Mouse (Mus musculus) kidney, postnatal 0 days (tissue): ENCODE measurements around the gene Nxt2. TPM values are rescaled to one million over a fixed set of nuclear protein-coding genes. Genes with fewer than 3 reads are reported as not detected.

ENCODE experiments used
- ATAC-seq: fragments of 200-750 bp; cut with Nextera tagmentation; replicated peaks from 2 replicates; pipeline ENCODE4 v1.8.0; 2017; ENCODE audit warnings: low read depth, moderate number of reproducible peaks, moderate TSS enrichment, moderate library complexity; ENCODE audit not compliant: low FRiP score
- DNase-seq: peaks from one replicate; pipeline ENCODE4 v3.0.0-alpha.2; 2016; ENCODE audit warnings: low spot score
- H3K27ac ChIP-seq: fragments of 300-500 bp; sonication (generic); 2 replicates; pipeline ENCODE4 v1.5.1; 2014; ENCODE audit warnings: mild to moderate bottlenecking
- H3K27me3 ChIP-seq: fragments of 300-500 bp; sonication (generic); 2 replicates; pipeline ENCODE4 v1.6.1; 2014; ENCODE audit warnings: low read length, mixed read lengths; ENCODE audit not compliant: insufficient read depth
- H3K36me3 ChIP-seq: fragments of 300-500 bp; sonication (generic); 2 replicates; pipeline ENCODE4 v1.6.1; 2014; ENCODE audit warnings: low read length, mixed read lengths; ENCODE audit not compliant: insufficient read depth
- H3K4me1 ChIP-seq: fragments of 300-500 bp; sonication (generic); replicated peaks from 2 replicates; pipeline ENCODE4 v1.6.1; 2014; ENCODE audit warnings: antibody characterized with exemption, low read length, mixed read lengths; ENCODE audit not compliant: insufficient read depth
- H3K4me2 ChIP-seq: fragments of 300-500 bp; sonication (generic); 2 replicates; pipeline ENCODE4 v1.6.1; 2014; ENCODE audit warnings: mild to moderate bottlenecking, low read length, moderate library complexity, mixed read lengths
- H3K4me3 ChIP-seq: fragments of 300-500 bp; sonication (generic); replicated peaks from 2 replicates; pipeline ENCODE4 v1.5.1; 2014; ENCODE audit warnings: low read depth, low read length
- H3K9ac ChIP-seq: fragments of 300-500 bp; sonication (generic); 2 replicates; pipeline ENCODE4 v1.6.1; 2014; ENCODE audit warnings: low read depth, low read length
- H3K9me3 ChIP-seq: fragments of 300-500 bp; sonication (generic); replicated peaks from 2 replicates; pipeline ENCODE4 v1.6.1; 2016; ENCODE audit warnings: low read length, inconsistent platforms, mixed read lengths
- CTCF ChIP-seq: IDR thresholded peaks from 2 replicates; pipeline ENCODE4 v1.5.1; 2016; ENCODE audit warnings: antibody characterized with exemption, low read depth, mild to moderate bottlenecking, moderate library complexity
- WGBS: fragments of 180-500 bp; shearing (Covaris S2); extraction: QIAGEN DNeasy Blood & Tissue Kit; methylation state at CpG from one replicate; pipeline ENCODE4 v1.1.7; 2014; 5-methylcytosine and 5-hydroxymethylcytosine counted together
- polyA plus RNA-seq: library from polyadenylated mRNA; unstranded; fragments of >200 nt; fragmentation: Nextera tagmentation; extraction: Ambion mirVana; gene quantifications from 2 replicates; pipeline ENCODE4 v1.2.1, GENCODE M21; 2015

The Nxt2 gene
- 29.9 and 32.6 TPM in 2 replicates for polyA plus RNA-seq

DNA sequence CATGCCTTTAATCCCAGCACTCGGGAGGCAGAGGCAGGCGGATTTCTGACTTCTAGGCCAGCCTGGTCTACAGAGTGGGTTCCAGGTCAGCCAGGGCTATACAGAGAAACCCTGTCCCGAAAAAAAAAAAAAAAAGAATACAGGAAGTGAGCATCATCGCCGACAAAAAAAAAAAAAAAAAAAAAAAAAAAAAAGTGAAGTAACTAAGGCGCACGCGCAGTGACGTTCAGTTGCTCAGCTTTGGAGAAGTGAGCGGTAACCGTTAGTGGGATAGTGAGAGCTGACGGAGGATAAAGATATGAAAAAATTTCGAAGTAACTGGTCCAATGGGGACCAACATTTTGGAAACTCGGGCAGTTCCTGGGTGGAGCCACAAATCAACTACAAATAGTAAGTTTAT lies at the start of gene Nxt2:
Nxt2 (plus strand) TSS at position 229 of the 400 bp plus-strand sequence.
- Histone ChIP-seq H3K36me3 (no peaks in the 10 kb centered on the region), H3K4me3 (peak within 1 kb of the TSS; percentile 51; the same call in 1 of the 2 replicates), H3K4me1 (no peaks in the 10 kb centered on the region), H3K27me3 (no peaks in the 10 kb centered on the region), H3K4me2 (peak within 1 kb of the TSS; percentile 49), H3K9me3 (no peaks in the 10 kb centered on the region), H3K27ac (no peak within 1 kb of the TSS), H3K9ac (no peak within 1 kb of the TSS)
- 89% methylated on average over 14 of the region's 14 CpGs for WGBS
- TF ChIP-seq CTCF, result no peak
- ATAC-seq (no peak), DNase-seq (no peak)

DNA sequence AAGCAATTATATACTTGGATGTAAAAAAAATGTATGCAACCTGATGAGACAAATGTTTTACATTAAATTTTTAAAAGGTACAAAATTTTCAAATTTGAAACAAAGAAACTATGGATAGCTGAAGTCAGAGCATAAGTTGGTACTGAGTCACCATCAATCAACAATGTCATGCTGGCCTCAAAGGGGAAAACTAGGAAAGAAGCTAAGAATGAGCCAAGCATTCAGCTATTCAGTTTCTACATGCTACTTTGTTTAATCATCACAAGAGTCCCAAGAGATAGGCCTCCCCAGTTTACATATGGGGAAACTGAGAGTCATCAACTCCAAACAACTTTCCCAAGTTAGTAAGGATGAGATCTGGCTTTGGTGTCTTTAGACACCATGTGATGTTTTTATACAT lies 49.6 kb upstream of the Nxt2 start:
- H3K27me3 ChIP-seq, result no peaks in the 10 kb centered on the region
- no peaks in the 10 kb centered on the region for H3K4me1 ChIP-seq
- no peak overlapping the region for H3K27ac ChIP-seq
- no peak overlapping the region for H3K9ac ChIP-seq
- H3K9me3 ChIP-seq, result no peaks in the 10 kb centered on the region
- ATAC-seq (no peak), DNase-seq (no peak)
- H3K4me2 ChIP-seq, result no peak overlapping the region
- H3K4me3 ChIP-seq, result no peak overlapping the region
- no peaks in the 10 kb centered on the region for H3K36me3 ChIP-seq
- TF ChIP-seq CTCF, result no peak

GRCm38 (mm10) chrX:142182026-142182425 lies 44.5 kb upstream of the Nxt2 start:
- no peaks in the 10 kb centered on the region for H3K27me3 ChIP-seq
- H3K9me3 ChIP-seq, result no peaks in the 10 kb centered on the region
- no peak overlapping the region for H3K4me3 ChIP-seq
- H3K36me3 ChIP-seq, result no peaks in the 10 kb centered on the region
- H3K4me2 ChIP-seq, result no peak overlapping the region
- no peak for TF ChIP-seq CTCF
- no peak overlapping the region for H3K27ac ChIP-seq
- ATAC-seq, result no peak
- WGBS, result 65% methylated on average over 2 of the region's 2 CpGs
- DNase-seq, result no peak
- no peaks in the 10 kb centered on the region for H3K4me1 ChIP-seq
- H3K9ac ChIP-seq, result no peak overlapping the region

DNA sequence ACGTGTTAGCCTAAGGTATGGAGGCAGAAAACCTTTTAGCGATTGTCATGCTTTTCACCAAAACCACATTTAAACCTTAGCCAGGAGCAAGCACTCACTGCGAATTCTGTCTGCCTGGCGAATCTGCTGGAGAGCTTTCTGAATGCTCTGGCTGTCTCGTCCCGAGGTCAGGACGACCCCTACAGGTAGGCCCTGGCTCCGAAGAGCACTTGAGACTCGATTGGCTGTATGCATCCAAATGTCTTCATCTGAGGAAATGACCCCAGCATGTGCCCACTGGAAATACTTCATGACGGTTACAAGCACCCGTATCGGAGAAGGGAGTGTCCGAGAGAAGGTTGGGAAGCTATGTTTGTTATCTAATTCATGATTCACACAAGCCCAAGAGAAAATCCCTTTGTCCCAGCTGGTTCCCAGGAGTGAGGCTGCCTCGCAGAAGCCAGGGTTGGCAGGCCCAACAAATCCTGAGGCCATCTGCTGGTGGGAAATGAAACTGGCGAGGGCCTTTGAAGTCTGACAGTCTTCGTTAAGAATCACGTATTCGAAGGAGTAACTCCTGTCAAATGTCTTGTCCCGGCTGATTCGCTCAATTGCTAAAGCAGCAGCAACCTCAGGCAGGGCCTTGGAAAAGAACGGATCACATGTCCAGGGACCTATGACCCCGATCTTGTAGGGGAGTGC lies 37.4 kb upstream of the Nxt2 start:
- Histone ChIP-seq H3K36me3 (no peaks in the 10 kb centered on the region), H3K27ac (no peak overlapping the region), H3K9ac (no peak overlapping the region), H3K4me1 (no peaks in the 10 kb centered on the region), H3K4me3 (no peak overlapping the region), H3K27me3 (no peaks in the 10 kb centered on the region), H3K4me2 (no peak overlapping the region), H3K9me3 (no peaks in the 10 kb centered on the region)
- 41% methylated on average over 22 of the region's 22 CpGs for WGBS
- TF ChIP-seq CTCF, result peak; percentile 66
- ATAC-seq, result peak; percentile 59
- peak; percentile 51 for DNase-seq

DNA sequence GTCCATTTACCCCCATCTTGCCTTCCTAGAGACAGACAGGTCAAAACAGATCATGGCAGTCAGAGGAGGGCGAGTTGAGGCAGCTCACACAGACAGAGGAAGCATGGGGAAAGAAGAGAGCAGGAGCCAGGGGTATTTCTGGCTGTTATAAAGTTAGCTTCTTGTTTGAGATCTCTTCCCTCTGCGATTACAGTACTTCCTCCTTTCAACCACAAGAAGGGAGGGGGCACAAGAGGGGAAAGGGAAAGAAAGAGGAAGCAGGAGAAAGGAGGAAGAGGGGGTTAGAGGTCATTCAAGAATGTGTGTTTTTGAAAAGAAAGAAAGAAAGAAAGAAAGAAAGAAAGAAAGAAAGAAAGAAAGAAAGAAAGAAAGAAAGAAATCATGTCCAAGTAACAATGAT lies 36.2 kb upstream of the Nxt2 start:
- no peak for TF ChIP-seq CTCF
- no peak overlapping the region for H3K4me3 ChIP-seq
- H3K4me2 ChIP-seq, result no peak overlapping the region
- DNase-seq (no peak), ATAC-seq (no peak)
- H3K9me3 ChIP-seq, result no peaks in the 10 kb centered on the region
- H3K9ac ChIP-seq, result no peak overlapping the region
- no peaks in the 10 kb centered on the region for H3K4me1 ChIP-seq
- H3K27me3 ChIP-seq, result no peaks in the 10 kb centered on the region
- 62% methylated on average over 2 of the region's 2 CpGs for WGBS
- H3K36me3 ChIP-seq, result no peaks in the 10 kb centered on the region
- H3K27ac ChIP-seq, result no peak overlapping the region

- Histone ChIP-seq H3K4me3 (no peak overlapping the region), H3K9me3 (no peaks in the 10 kb centered on the region), H3K36me3 (no peaks in the 10 kb centered on the region), H3K27ac (no peak overlapping the region), H3K9ac (no peak overlapping the region), H3K4me2 (no peak overlapping the region), H3K4me1 (no peaks in the 10 kb centered on the region), H3K27me3 (no peaks in the 10 kb centered on the region)
- TF ChIP-seq CTCF, result no peak
- no peak for ATAC-seq
- no peak for DNase-seq
- WGBS, result 61% methylated on average over 6 of the region's 6 CpGs
Measured at GRCm38 (mm10) chrX:142194420-142194819, 32.1 kb upstream of the Nxt2 start.

GRCm38 (mm10) chrX:142195551-142195950 lies 31.0 kb upstream of the Nxt2 start:
- Histone ChIP-seq H3K4me2 (no peak overlapping the region), H3K4me1 (no peaks in the 10 kb centered on the region), H3K27ac (no peak overlapping the region), H3K27me3 (no peaks in the 10 kb centered on the region), H3K9ac (no peak overlapping the region), H3K36me3 (no peaks in the 10 kb centered on the region), H3K4me3 (no peak overlapping the region), H3K9me3 (no peaks in the 10 kb centered on the region)
- WGBS, result 83% methylated on average over 1 of the region's 1 CpGs
- no peak for ATAC-seq
- no peak for DNase-seq
- no peak for TF ChIP-seq CTCF
